Mouse (Mus musculus): ENCODE measurements around the gene Cks2.
"Not testable (repeated sequence)": the region's sequence is repeated elsewhere in the genome, so short reads cannot be mapped to it uniquely, and the experiment has no call there.

Gene Cks2

GRCm38 (mm10) chr13:51638958-51639357, 6.1 kb upstream of the Cks2 start:
- DNase-seq (ENCODE audit: low spot score in 2 of 2): no peak

- no peak for DNase-seq (ENCODE audit: low spot score in 2 of 2)
Measured at GRCm38 (mm10) chr13:51641424-51641823, 3.6 kb upstream of the Cks2 start.

GRCm38 (mm10) chr13:51642171-51642778, 2.8 kb upstream of the Cks2 start:
- no peak for DNase-seq (ENCODE audit: low spot score in 2 of 2)

GRCm38 (mm10) chr13:51643924-51644828, 856 bp upstream of the Cks2 start:
- DNase-seq (ENCODE audit: low spot score in 2 of 2): no peak

- no peak for DNase-seq (ENCODE audit: low spot score in 2 of 2)
Measured at GRCm38 (mm10) chr13:51645872-51646271, 840 bp downstream of the Cks2 start.

GRCm38 (mm10) chr13:51646362-51647027, 1.5 kb downstream of the Cks2 start:
- no peak for DNase-seq (ENCODE audit: low spot score in 2 of 2)

- no peak for DNase-seq (ENCODE audit: low spot score in 2 of 2)
Measured at GRCm38 (mm10) chr13:51647770-51648169, 2.7 kb downstream of the Cks2 start.

- no peak for DNase-seq (ENCODE audit: low spot score in 2 of 2)
Measured at GRCm38 (mm10) chr13:51648237-51648636, 3.2 kb downstream of the Cks2 start.

GRCm38 (mm10) chr13:51649740-51650139, 4.7 kb downstream of the Cks2 start:
- DNase-seq (ENCODE audit: low spot score in 2 of 2): no peak

- DNase-seq (ENCODE audit: low spot score in 2 of 2): peak; percentile 88 to 94
Measured at GRCm38 (mm10) chr13:51651408-51652064, 6.5 kb downstream of the Cks2 start, which contains the start of gene Secisbp2. Secisbp2 (plus strand) TSS chr13:51651697.

GRCm38 (mm10) chr13:51653159-51653558, 8.1 kb downstream of the Cks2 start:
- DNase-seq (ENCODE audit: low spot score in 2 of 2): no peak

GRCm38 (mm10) chr13:51653961-51654360, 8.9 kb downstream of the Cks2 start:
- DNase-seq (ENCODE audit: low spot score in 2 of 2): no peak

- no peak for DNase-seq (ENCODE audit: low spot score in 2 of 2)
Measured at GRCm38 (mm10) chr13:51656516-51657235, 11.6 kb downstream of the Cks2 start.

- DNase-seq (ENCODE audit: low spot score in 2 of 2): no peak
Measured at GRCm38 (mm10) chr13:51658094-51658493, 13.1 kb downstream of the Cks2 start.

- DNase-seq (ENCODE audit: low spot score in 2 of 2): no peak
Measured at GRCm38 (mm10) chr13:51659573-51659972, 14.5 kb downstream of the Cks2 start.

GRCm38 (mm10) chr13:51663561-51663960, 18.5 kb downstream of the Cks2 start:
- no peak for DNase-seq (ENCODE audit: low spot score in 2 of 2)

GRCm38 (mm10) chr13:51668195-51668594, 23.2 kb downstream of the Cks2 start:
- DNase-seq (ENCODE audit: low spot score in 2 of 2): not testable (repeated sequence)

- no peak for DNase-seq (ENCODE audit: low spot score in 2 of 2)
Measured at GRCm38 (mm10) chr13:51676641-51677040, 31.6 kb downstream of the Cks2 start.

- no peak for DNase-seq (ENCODE audit: low spot score in 2 of 2)
Measured at GRCm38 (mm10) chr13:51677041-51677440, 32.0 kb downstream of the Cks2 start.

GRCm38 (mm10) chr13:51677630-51678185, 32.7 kb downstream of the Cks2 start:
- DNase-seq (ENCODE audit: low spot score in 2 of 2): no peak

GRCm38 (mm10) chr13:51678687-51679086, 33.7 kb downstream of the Cks2 start:
- DNase-seq (ENCODE audit: low spot score in 2 of 2): no peak

Data from frontal cortex, postnatal 10 days (tissue).